Mouse (Mus musculus): Measurements from ENCODE around the gene Pih1h3b. TPM values are rescaled to one million over a fixed set of nuclear protein-coding genes. Genes with fewer than 3 reads are reported as not detected.

Pih1h3b gene
- not detected in 2 replicates for polyA plus RNA-seq (2012; rRNA removed; ENCODE audit: low replicate concordance)

GRCm38 (mm10) chrX:140062135-140062975, at the start of gene Pih1h3b, which contains the start of gene Nup62cl:
Gene Pih1h3b (plus strand): TSS chrX:140062879.
Gene Nup62cl (minus strand): TSS chrX:140062712.

Other genes starting within 250 kb of the Pih1h3b start
- 0.44 and 1.8 TPM in 2 replicates for gene Morc4, start 191.2 kb upstream of the Pih1h3b start, polyA plus RNA-seq (2012; rRNA removed; ENCODE audit: low replicate concordance)
- 0.02 TPM in 1 of 2 replicates, not detected in the other for gene Rbm41, start 64.3 kb upstream of the Pih1h3b start, polyA plus RNA-seq (2012; rRNA removed; ENCODE audit: low replicate concordance)
- gene Nup62cl, start 167 bp upstream of the Pih1h3b start, polyA plus RNA-seq (2012; rRNA removed; ENCODE audit: low replicate concordance), result 1.7 TPM in 1 of 2 replicates, not detected in the other